Mouse (Mus musculus) E14TG2a.4 (cell line): ENCODE data around the gene Bcat2.

Experiments used
- CTCF ChIP-seq: conservative IDR thresholded peaks from 2 replicates; pipeline ENCODE4 v1.5.1; 2014; ENCODE audit warnings: low read length
- POU5F1 ChIP-seq: IDR thresholded peaks from 2 replicates; pipeline ENCODE4 v1.6.1; 2014; ENCODE audit warnings: low read length, borderline replicate concordance

DNA sequence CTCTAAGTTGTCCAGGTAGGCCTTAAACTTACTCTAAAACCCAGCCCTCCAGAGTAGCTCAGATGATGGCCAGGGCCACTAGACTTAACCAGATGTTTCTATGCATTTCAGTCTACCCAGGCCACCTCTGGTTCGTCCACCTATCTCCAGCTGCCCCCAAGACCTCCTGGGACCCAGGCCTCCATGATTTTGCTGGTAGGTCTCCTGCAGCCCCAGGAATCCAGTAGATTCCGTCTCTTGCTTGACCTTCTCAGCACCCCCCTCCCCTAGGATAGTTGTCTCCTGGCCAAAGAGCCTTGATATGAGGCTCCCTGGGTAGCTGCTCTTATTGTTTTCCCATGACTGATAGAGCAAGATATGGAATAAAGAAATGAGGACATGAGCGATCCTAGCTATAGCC is 30.9 kb upstream of the Bcat2 start:
- TF ChIP-seq CTCF: no peak
- TF ChIP-seq POU5F1: no peak
